Mouse (Mus musculus) forebrain, embryonic 10.5 days (tissue): ENCODE results near the gene BC028528. TPM values are rescaled to one million over a fixed set of nuclear protein-coding genes. Genes with fewer than 3 reads are reported as not detected.
A peak's percentile ranks its signal among the peaks of the same experiment; 100 is the strongest.
"Not testable (repeated sequence)": the region's sequence is repeated elsewhere in the genome, so short reads cannot be mapped to it uniquely, and the experiment has no call there.

Experiments
- DNase-seq: peaks from one replicate; pipeline ENCODE4 v3.0.0-alpha.2; 2017; ENCODE audit warnings: low spot score; ENCODE audit errors: extremely low spot score
- H3K27ac ChIP-seq: fragments of 300-500 bp; sonication (generic); 2 replicates; pipeline ENCODE4 v1.5.1; 2016; ENCODE audit warnings: mild to moderate bottlenecking
- H3K27me3 ChIP-seq: fragments of 300-500 bp; sonication (generic); 2 replicates; pipeline ENCODE4 v1.6.1; 2016; ENCODE audit warnings: mild to moderate bottlenecking; ENCODE audit not compliant: poor library complexity, severe bottlenecking
- H3K36me3 ChIP-seq: fragments of 300-500 bp; sonication (generic); replicated peaks from 2 replicates; pipeline ENCODE4 v1.6.1; 2016; ENCODE audit warnings: mild to moderate bottlenecking, moderate library complexity
- H3K4me1 ChIP-seq: fragments of 300-500 bp; sonication (generic); 2 replicates; pipeline ENCODE4 v1.6.1; 2016
- H3K4me3 ChIP-seq: fragments of 300-500 bp; sonication (generic); 2 replicates; pipeline ENCODE4 v1.5.1; 2016; ENCODE audit warnings: mild to moderate bottlenecking, moderate library complexity
- H3K9me3 ChIP-seq: fragments of 300-500 bp; sonication (generic); 2 replicates; pipeline ENCODE4 v1.6.1; 2016; ENCODE audit warnings: mild to moderate bottlenecking, moderate library complexity
- WGBS: fragments of 180-500 bp; shearing (Covaris S2); methylation state at CpG from one replicate; pipeline ENCODE4 v1.1.7; 2016; 5-methylcytosine and 5-hydroxymethylcytosine counted together
- polyA plus RNA-seq: library from polyadenylated mRNA; unstranded; fragments of >200 nt; fragmentation: Nextera tagmentation; extraction: Ambion mirVana; gene quantifications from 2 replicates; pipeline ENCODE4 v1.2.1, GENCODE M21; 2016

BC028528 gene
- polyA plus RNA-seq, 1 experiment from 2014 or later = 7.2 TPM

DNA sequence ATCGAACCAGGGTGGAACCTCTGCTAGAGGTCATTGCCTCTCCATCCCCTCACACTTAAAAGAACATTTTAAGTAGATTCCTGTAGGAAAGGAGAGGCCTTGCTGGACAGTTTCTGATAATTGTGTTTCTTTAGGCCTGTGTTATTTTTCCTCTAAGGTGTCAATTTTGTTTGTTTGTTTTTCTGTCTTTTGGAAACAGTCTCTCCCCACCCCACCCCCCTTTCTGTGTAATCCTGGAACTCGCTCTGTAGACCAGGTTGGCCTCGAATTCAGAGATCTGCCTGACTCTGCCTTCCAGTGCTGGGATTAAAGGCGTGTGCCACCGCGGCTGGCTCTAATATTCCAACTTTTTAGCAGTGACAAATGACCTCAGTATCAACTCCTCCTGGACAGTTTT is 36.5 kb upstream of the BC028528 start:
- Histone ChIP-seq H3K4me1 (peaks cover 25% of the 10 kb centered on the region), H3K27ac (peak overlapping the region; percentile 99), H3K4me3 (peak overlapping the region; percentile 94), H3K36me3 (peaks cover 16% of the 10 kb centered on the region), H3K9me3 (no peaks in the 10 kb centered on the region), H3K27me3 (no peaks in the 10 kb centered on the region)
- 82% methylated on average over 6 of the region's 6 CpGs for WGBS
- DNase-seq = no peak

DNA sequence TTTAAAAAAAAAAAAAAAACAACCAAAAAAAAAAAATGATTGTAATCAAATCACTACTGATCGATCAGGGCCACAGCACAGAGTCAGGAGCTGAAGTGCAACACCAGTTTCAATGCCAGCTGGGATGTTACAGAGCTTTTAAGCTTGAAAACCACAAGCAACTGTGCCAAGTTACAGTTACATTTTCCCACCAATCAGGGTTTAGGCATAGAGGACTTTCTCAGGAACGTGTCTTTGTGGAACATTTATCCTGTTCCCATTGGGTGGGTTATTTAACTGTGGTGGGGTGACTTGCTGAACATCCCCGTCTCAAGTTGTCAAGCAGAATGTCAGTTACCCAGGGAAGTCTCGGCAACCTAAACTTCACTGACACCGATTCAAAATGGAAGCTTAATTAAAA is 33.3 kb upstream of the BC028528 start:
- H3K27me3 ChIP-seq = no peaks in the 10 kb centered on the region
- DNase-seq = no peak
- no peaks in the 10 kb centered on the region for H3K36me3 ChIP-seq
- 88% methylated on average over 5 of the region's 5 CpGs for WGBS
- H3K27ac ChIP-seq = no peak overlapping the region
- peaks cover 6% of the 10 kb centered on the region; the same call in 1 of the 2 replicates for H3K4me1 ChIP-seq
- no peak overlapping the region for H3K4me3 ChIP-seq
- H3K9me3 ChIP-seq = no peaks in the 10 kb centered on the region

GRCm38 (mm10) chr3:95924185-95924584 is 32.4 kb upstream of the BC028528 start:
- H3K36me3 ChIP-seq = no peaks in the 10 kb centered on the region
- no peak for DNase-seq
- H3K27me3 ChIP-seq = no peaks in the 10 kb centered on the region
- H3K9me3 ChIP-seq = no peaks in the 10 kb centered on the region
- H3K4me3 ChIP-seq = no peak overlapping the region
- no peak overlapping the region for H3K27ac ChIP-seq
- WGBS = 80% methylated on average over 4 of the region's 4 CpGs
- peaks cover 4% of the 10 kb centered on the region; the same call in 1 of the 2 replicates for H3K4me1 ChIP-seq

GRCm38 (mm10) chr3:95923429-95923828 is 31.6 kb upstream of the BC028528 start:
- H3K27ac ChIP-seq, DNase-seq, H3K36me3 ChIP-seq, H3K4me1 ChIP-seq, H3K4me3 ChIP-seq, H3K27me3 ChIP-seq, H3K9me3 ChIP-seq: not testable (repeated sequence)
- WGBS = 91% methylated on average over 7 of the region's 7 CpGs

DNA sequence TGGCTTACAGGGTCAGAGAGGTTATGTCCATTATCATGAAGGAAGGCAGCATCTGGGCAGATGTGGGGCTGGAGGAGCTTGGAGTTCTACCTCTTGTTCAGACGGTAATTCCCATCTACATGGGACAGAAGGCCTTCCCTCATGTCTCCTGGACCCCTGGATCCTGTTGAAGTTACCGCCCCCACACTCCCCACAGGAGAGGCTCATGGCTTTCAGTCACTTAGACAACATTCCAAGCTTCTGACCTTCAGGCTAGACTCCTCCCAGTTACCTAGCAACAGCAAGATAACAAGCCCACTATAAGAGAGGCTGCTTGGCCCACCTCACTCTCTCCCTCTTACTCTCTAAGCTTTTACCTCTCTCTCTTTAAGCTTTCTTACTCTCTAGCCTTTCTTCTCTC is 28.7 kb upstream of the BC028528 start:
- H3K4me1 ChIP-seq, H3K27me3 ChIP-seq, DNase-seq, H3K27ac ChIP-seq, H3K9me3 ChIP-seq, H3K36me3 ChIP-seq, H3K4me3 ChIP-seq: not testable (repeated sequence)
- 70% methylated on average over 2 of the region's 2 CpGs for WGBS

DNA sequence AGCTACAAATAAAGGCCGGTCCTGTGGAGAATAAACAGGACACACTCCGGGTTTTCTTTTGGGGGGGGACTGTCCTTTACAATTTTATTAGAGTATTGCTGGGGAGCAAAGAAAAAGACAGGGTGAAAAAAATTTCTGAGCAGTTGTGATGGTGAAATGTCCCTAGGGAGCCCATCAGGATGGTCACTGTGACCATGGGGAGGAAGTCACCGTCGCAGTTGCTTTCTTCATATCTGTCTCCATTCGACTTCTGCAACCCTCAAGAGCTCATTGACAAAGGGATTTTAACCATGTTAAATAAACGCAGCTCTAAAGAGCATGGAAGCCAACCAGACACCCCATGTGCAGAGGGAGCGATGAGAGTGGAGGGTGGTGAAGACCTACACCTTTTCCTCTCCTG is 25.0 kb upstream of the BC028528 start:
- WGBS = 78% methylated on average over 7 of the region's 7 CpGs
- no peaks in the 10 kb centered on the region for H3K9me3 ChIP-seq

GRCm38 (mm10) chr3:95914706-95915105 is 22.9 kb upstream of the BC028528 start:
- no peaks in the 10 kb centered on the region for H3K9me3 ChIP-seq
- 90% methylated on average over 4 of the region's 4 CpGs for WGBS
- no peaks in the 10 kb centered on the region for H3K27me3 ChIP-seq
- DNase-seq = no peak
- H3K4me1 ChIP-seq = no peaks in the 10 kb centered on the region
- H3K36me3 ChIP-seq = no peaks in the 10 kb centered on the region
- H3K4me3 ChIP-seq = no peak overlapping the region
- no peak overlapping the region for H3K27ac ChIP-seq

More for the DNA sequence above, 25.0 kb upstream of the BC028528 start:
- H3K27me3 ChIP-seq = no peaks in the 10 kb centered on the region
- H3K4me1 ChIP-seq = peaks cover 4% of the 10 kb centered on the region; the same call in 1 of the 2 replicates
- no peak for DNase-seq
- H3K36me3 ChIP-seq = no peaks in the 10 kb centered on the region
- H3K4me3 ChIP-seq = no peak overlapping the region
- H3K27ac ChIP-seq = no peak overlapping the region

DNA sequence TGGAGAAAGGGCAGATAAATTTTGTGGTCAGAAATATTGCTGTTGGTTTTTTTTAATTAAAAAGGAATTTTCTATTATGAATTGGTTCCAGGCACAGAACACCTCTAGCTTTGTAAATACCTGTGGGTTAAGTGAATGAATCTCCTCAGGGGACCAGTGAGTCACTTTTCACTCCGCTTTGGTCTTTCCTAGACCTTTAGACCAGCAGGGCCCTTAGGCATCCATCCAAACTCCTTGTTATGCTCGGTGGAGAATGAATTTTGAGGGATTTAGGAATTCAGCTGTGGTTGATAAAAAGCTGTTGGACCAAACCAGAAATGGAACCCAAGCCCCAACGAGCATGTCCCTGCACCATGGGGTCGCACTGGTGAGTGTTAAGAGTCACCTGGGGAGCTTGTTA is 15.8 kb upstream of the BC028528 start:
- Histone ChIP-seq H3K4me3 (no peak overlapping the region), H3K36me3 (no peaks in the 10 kb centered on the region), H3K4me1 (peaks cover 48% of the 10 kb centered on the region), H3K27ac (no peak overlapping the region), H3K27me3 (peaks cover 11% of the 10 kb centered on the region), H3K9me3 (no peaks in the 10 kb centered on the region)
- no peak for DNase-seq
- 48% methylated on average over 4 of the region's 4 CpGs for WGBS

GRCm38 (mm10) chr3:95906860-95907259 is 15.1 kb upstream of the BC028528 start:
- H3K4me3 ChIP-seq = peak overlapping the region; percentile 60
- DNase-seq = peak; percentile 72
- H3K4me1 ChIP-seq = peaks cover 55% of the 10 kb centered on the region
- no peaks in the 10 kb centered on the region for H3K9me3 ChIP-seq
- peaks cover 11% of the 10 kb centered on the region for H3K27me3 ChIP-seq
- peak overlapping the region; percentile 93 for H3K27ac ChIP-seq
- under 1% methylated on average over 12 of the region's 12 CpGs for WGBS
- peaks cover 5% of the 10 kb centered on the region for H3K36me3 ChIP-seq

DNA sequence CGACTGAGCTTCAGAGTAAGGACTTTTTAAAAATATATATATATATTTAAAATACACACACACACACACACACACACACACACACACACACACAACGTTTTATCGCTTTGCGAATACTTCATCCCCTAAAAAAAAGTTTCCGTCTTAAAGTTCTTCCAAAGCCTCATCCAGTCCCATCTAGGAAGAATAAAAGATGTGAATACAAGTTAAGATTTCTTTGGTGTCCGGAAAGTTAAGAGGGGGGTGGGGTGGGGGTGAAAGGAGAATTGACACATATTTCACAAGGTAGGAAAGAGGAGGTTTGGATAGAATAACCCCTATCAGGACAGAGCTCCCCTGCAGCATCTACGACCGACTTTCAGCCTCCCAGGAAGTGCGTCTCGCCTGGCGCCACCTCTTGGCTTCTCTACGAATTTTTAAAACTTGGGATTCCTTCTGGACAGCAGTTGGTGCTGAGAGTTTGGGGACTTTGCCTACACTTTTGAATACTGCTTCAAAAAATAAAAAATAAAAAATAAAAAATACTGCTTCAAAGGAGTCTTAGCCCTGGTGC is 14.2 kb upstream of the BC028528 start:
- Histone ChIP-seq H3K36me3 (peaks cover 13% of the 10 kb centered on the region), H3K4me1 (peaks cover 63% of the 10 kb centered on the region), H3K27me3 (peaks cover 11% of the 10 kb centered on the region), H3K27ac (peak overlapping the region; percentile 93), H3K4me3 (peak overlapping the region; percentile 60), H3K9me3 (no peaks in the 10 kb centered on the region)
- DNase-seq = peak; percentile 65
- 1% methylated on average over 12 of the region's 12 CpGs for WGBS

DNA sequence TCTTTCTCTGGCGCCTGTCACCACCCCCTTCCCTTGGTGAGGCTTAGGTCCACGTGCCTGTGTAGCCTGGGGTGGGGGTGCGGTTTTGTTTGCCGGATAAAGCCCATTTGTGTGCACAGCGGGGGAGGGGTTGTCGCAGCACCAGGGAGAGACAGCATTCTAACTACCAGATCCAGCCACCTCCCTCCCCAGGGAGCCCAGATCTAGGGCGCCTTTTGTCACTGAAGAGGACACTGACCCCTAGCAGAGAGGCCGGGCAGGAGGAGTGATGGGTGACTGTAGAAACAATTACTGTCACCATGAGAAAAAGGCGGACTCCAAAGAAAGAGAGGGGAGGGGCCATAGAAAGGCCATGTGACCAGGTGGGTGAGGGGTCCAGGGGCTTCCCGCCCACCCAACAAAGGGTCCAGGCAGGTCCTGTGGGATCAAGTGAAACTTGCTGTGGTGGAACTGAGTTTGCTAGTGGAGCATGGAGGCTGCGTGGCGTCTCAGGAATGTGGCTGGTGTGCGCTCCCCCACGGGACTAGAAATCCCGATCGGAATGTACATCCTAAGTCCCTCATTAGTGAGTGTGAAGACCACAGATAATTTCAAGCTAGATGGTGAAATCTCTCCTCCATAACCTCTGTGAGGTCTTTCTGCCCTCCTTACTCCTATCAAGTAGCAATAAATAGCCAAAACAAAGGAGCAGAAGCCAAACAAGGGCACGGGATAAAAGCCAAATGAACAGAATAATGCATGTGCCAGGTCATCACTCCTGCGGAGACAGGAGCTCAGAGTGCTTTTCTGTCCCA is 13.5 kb upstream of the BC028528 start:
- Histone ChIP-seq H3K27me3 (peaks cover 11% of the 10 kb centered on the region), H3K4me3 (peak overlapping the region; percentile 60), H3K4me1 (peaks cover 63% of the 10 kb centered on the region), H3K9me3 (no peaks in the 10 kb centered on the region), H3K27ac (peak overlapping the region; percentile 93), H3K36me3 (peaks cover 18% of the 10 kb centered on the region)
- peak; percentile 74 for DNase-seq
- WGBS = under 1% methylated on average over 18 of the region's 18 CpGs

DNA sequence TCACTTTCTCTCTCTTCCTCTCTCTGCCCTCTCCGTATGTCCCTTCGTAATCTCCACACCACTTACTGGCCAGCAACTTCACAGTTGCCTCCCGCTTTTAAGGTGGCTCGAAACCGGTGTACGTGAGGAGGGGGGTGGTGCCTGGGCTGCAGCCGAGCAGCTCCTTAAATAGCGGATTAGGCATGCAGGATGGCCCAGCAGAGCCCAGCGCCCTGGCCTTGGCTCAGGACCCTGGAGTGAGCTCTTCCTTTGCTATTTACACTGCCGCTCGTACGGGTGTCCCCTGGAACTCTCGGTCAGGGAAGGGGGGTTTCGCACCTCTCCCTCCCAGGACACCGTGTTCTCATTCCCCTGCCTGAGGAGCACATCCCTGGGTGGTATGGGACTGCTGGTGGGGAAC is 12.8 kb upstream of the BC028528 start, which contains the start of gene Car14:
Gene Car14, minus strand, starts transcription at position 124 of the 400 bp plus-strand sequence.
- under 1% methylated on average over 15 of the region's 15 CpGs for WGBS
- Histone ChIP-seq H3K27me3 (peaks cover 11% of the 10 kb centered on the region), H3K4me3 (peak within 1 kb of the TSS; percentile 60), H3K27ac (peak within 1 kb of the TSS; percentile 93), H3K4me1 (peaks cover 67% of the 10 kb centered on the region), H3K9me3 (no peaks in the 10 kb centered on the region), H3K36me3 (peaks cover 25% of the 10 kb centered on the region)
- DNase-seq = peak; percentile 67
